Mouse (Mus musculus): ENCODE results near the gene Golga7b. TPM values are rescaled to one million over a fixed set of nuclear protein-coding genes. Genes with fewer than 3 reads are reported as not detected.

The Golga7b gene
- polyA plus RNA-seq, 1 experiment from 2014 or later = 0.06 TPM

GRCm38 (mm10) chr19:42305746-42306145 lies 58.4 kb downstream of the Golga7b start:
- ATAC-seq (ENCODE audit: low read depth) = no peak
- 33% methylated on average over 8 of the region's 8 CpGs for WGBS (ENCODE audit: insufficient replicate concordance)

GRCm38 (mm10) chr19:42306202-42306601 lies 58.8 kb downstream of the Golga7b start:
- Histone ChIP-seq H3K27ac (no peak overlapping the region), H3K27me3 (peaks cover 1% of the 10 kb centered on the region), H3K4me2 (no peak overlapping the region), H3K4me3 (replicated peaks) (no peak overlapping the region), H3K9me3 (replicated peaks) (no peaks in the 10 kb centered on the region), H3K36me3 (no peaks in the 10 kb centered on the region), H3K9ac (no peak overlapping the region), H3K4me1 (replicated peaks) (no peaks in the 10 kb centered on the region)
- DNase-seq (no peak), ATAC-seq (ENCODE audit: low read depth) (no peak)
- 25% methylated on average over 7 of the region's 7 CpGs for WGBS (ENCODE audit: insufficient replicate concordance)

More at GRCm38 (mm10) chr19:42305746-42306145, 58.4 kb downstream of the Golga7b start:
- Histone ChIP-seq H3K4me3 (replicated peaks) (no peak overlapping the region), H3K9me3 (replicated peaks) (no peaks in the 10 kb centered on the region), H3K9ac (no peak overlapping the region), H3K36me3 (no peaks in the 10 kb centered on the region), H3K4me1 (replicated peaks) (no peaks in the 10 kb centered on the region), H3K27ac (no peak overlapping the region), H3K27me3 (no peaks in the 10 kb centered on the region; the same call in 1 of the 2 replicates), H3K4me2 (no peak overlapping the region)
- no peak for DNase-seq

GRCm38 (mm10) chr19:42307019-42307418 lies 59.6 kb downstream of the Golga7b start:
- no peak overlapping the region for H3K27ac ChIP-seq
- H3K4me1 ChIP-seq (replicated peaks) = no peaks in the 10 kb centered on the region
- H3K36me3 ChIP-seq = no peaks in the 10 kb centered on the region
- H3K9me3 ChIP-seq (replicated peaks) = no peaks in the 10 kb centered on the region
- no peak overlapping the region for H3K4me3 ChIP-seq (replicated peaks)
- WGBS (ENCODE audit: insufficient replicate concordance) = 6% methylated on average over 8 of the region's 8 CpGs
- H3K27me3 ChIP-seq = peaks cover 4% of the 10 kb centered on the region
- no peak for DNase-seq
- H3K4me2 ChIP-seq = no peak overlapping the region
- ATAC-seq (ENCODE audit: low read depth) = no peak
- H3K9ac ChIP-seq = no peak overlapping the region

- H3K4me3 ChIP-seq (replicated peaks) = no peak overlapping the region
- H3K27me3 ChIP-seq = peaks cover 4% of the 10 kb centered on the region
- H3K4me1 ChIP-seq (replicated peaks) = no peaks in the 10 kb centered on the region
- WGBS (ENCODE audit: insufficient replicate concordance) = 32% methylated on average over 12 of the region's 12 CpGs
- no peaks in the 10 kb centered on the region for H3K36me3 ChIP-seq
- no peaks in the 10 kb centered on the region for H3K9me3 ChIP-seq (replicated peaks)
- DNase-seq (no peak), ATAC-seq (ENCODE audit: low read depth) (no peak)
- no peak overlapping the region for H3K9ac ChIP-seq
- H3K4me2 ChIP-seq = no peak overlapping the region
- H3K27ac ChIP-seq = no peak overlapping the region
Observed at GRCm38 (mm10) chr19:42308931-42309330, 61.6 kb downstream of the Golga7b start.

GRCm38 (mm10) chr19:42311332-42311731 lies 64.0 kb downstream of the Golga7b start:
- H3K4me3 ChIP-seq (replicated peaks) = no peak overlapping the region

GRCm38 (mm10) chr19:42312191-42312590 lies 64.8 kb downstream of the Golga7b start:
- Histone ChIP-seq H3K36me3 (no peaks in the 10 kb centered on the region), H3K9me3 (replicated peaks) (no peaks in the 10 kb centered on the region), H3K9ac (no peak overlapping the region), H3K4me1 (replicated peaks) (no peaks in the 10 kb centered on the region), H3K4me2 (no peak overlapping the region), H3K27me3 (peaks cover 4% of the 10 kb centered on the region; the same call in 1 of the 2 replicates), H3K4me3 (replicated peaks) (no peak overlapping the region), H3K27ac (no peak overlapping the region)
- ATAC-seq (ENCODE audit: low read depth) = no peak
- DNase-seq = no peak
- 57% methylated on average over 3 of the region's 3 CpGs for WGBS (ENCODE audit: insufficient replicate concordance)

More at GRCm38 (mm10) chr19:42311332-42311731, 64.0 kb downstream of the Golga7b start:
- Histone ChIP-seq H3K27me3 (peaks cover 4% of the 10 kb centered on the region; the same call in 1 of the 2 replicates), H3K9ac (no peak overlapping the region), H3K27ac (no peak overlapping the region), H3K4me2 (no peak overlapping the region), H3K9me3 (replicated peaks) (no peaks in the 10 kb centered on the region), H3K36me3 (no peaks in the 10 kb centered on the region), H3K4me1 (replicated peaks) (no peaks in the 10 kb centered on the region)
- ATAC-seq (ENCODE audit: low read depth) (no peak), DNase-seq (no peak)
- WGBS (ENCODE audit: insufficient replicate concordance) = 17% methylated on average over 2 of the region's 2 CpGs

- no peaks in the 10 kb centered on the region for H3K4me1 ChIP-seq (replicated peaks)
- H3K27me3 ChIP-seq = peaks cover 8% of the 10 kb centered on the region; the same call in 1 of the 2 replicates
- ATAC-seq (ENCODE audit: low read depth) = no peak
- H3K9ac ChIP-seq = no peak overlapping the region
- DNase-seq = no peak
- H3K9me3 ChIP-seq (replicated peaks) = no peaks in the 10 kb centered on the region
- no peaks in the 10 kb centered on the region for H3K36me3 ChIP-seq
- no peak overlapping the region for H3K27ac ChIP-seq
- H3K4me2 ChIP-seq = no peak overlapping the region
- WGBS (ENCODE audit: insufficient replicate concordance) = 62% methylated on average over 6 of the region's 6 CpGs
- H3K4me3 ChIP-seq (replicated peaks) = no peak overlapping the region
Observed at GRCm38 (mm10) chr19:42315070-42315679, 67.8 kb downstream of the Golga7b start.

GRCm38 (mm10) chr19:42315914-42316313 lies 68.5 kb downstream of the Golga7b start:
- Histone ChIP-seq H3K4me3 (replicated peaks) (no peak overlapping the region), H3K4me2 (no peak overlapping the region), H3K4me1 (replicated peaks) (no peaks in the 10 kb centered on the region), H3K36me3 (no peaks in the 10 kb centered on the region), H3K27me3 (peaks cover 8% of the 10 kb centered on the region; the same call in 1 of the 2 replicates), H3K9ac (no peak overlapping the region), H3K9me3 (replicated peaks) (no peaks in the 10 kb centered on the region), H3K27ac (no peak overlapping the region)
- ATAC-seq (ENCODE audit: low read depth) = no peak
- DNase-seq = peak; percentile 28
- WGBS (ENCODE audit: insufficient replicate concordance) = 0% methylated on average over 1 of the region's 1 CpGs

GRCm38 (mm10) chr19:42316525-42316924 lies 69.2 kb downstream of the Golga7b start:
- no peak for ATAC-seq (ENCODE audit: low read depth)
- no peak for DNase-seq

GRCm38 (mm10) chr19:42316998-42317397 lies 69.6 kb downstream of the Golga7b start:
- no peaks in the 10 kb centered on the region for H3K9me3 ChIP-seq (replicated peaks)
- H3K27me3 ChIP-seq = 0 out of 2 replicates have a peak, but pooled peaks cover 4% of the 10 kb centered on the region
- WGBS (ENCODE audit: insufficient replicate concordance) = 56% methylated on average over 8 of the region's 8 CpGs
- no peak overlapping the region for H3K4me3 ChIP-seq (replicated peaks)
- no peak overlapping the region for H3K4me2 ChIP-seq
- no peaks in the 10 kb centered on the region for H3K4me1 ChIP-seq (replicated peaks)
- H3K9ac ChIP-seq = no peak overlapping the region
- ATAC-seq (ENCODE audit: low read depth) (no peak), DNase-seq (no peak)
- H3K27ac ChIP-seq = no peak overlapping the region
- no peaks in the 10 kb centered on the region for H3K36me3 ChIP-seq

More at GRCm38 (mm10) chr19:42316525-42316924, 69.2 kb downstream of the Golga7b start:
- Histone ChIP-seq H3K36me3 (no peaks in the 10 kb centered on the region), H3K27me3 (0 out of 2 replicates have a peak, but pooled peaks cover 4% of the 10 kb centered on the region), H3K4me2 (no peak overlapping the region), H3K4me1 (replicated peaks) (no peaks in the 10 kb centered on the region), H3K4me3 (replicated peaks) (no peak overlapping the region), H3K27ac (no peak overlapping the region), H3K9ac (no peak overlapping the region), H3K9me3 (replicated peaks) (no peaks in the 10 kb centered on the region)
- WGBS (ENCODE audit: insufficient replicate concordance) = 63% methylated on average over 2 of the region's 2 CpGs

- Histone ChIP-seq H3K9me3 (replicated peaks) (no peaks in the 10 kb centered on the region), H3K27ac (no peak overlapping the region), H3K36me3 (no peaks in the 10 kb centered on the region), H3K4me3 (replicated peaks) (no peak overlapping the region), H3K4me2 (no peak overlapping the region), H3K9ac (no peak overlapping the region), H3K27me3 (0 out of 2 replicates have a peak, but pooled peaks cover 4% of the 10 kb centered on the region), H3K4me1 (replicated peaks) (no peaks in the 10 kb centered on the region)
- ATAC-seq (ENCODE audit: low read depth) (no peak), DNase-seq (no peak)
- WGBS (ENCODE audit: insufficient replicate concordance) = 47% methylated on average over 18 of the region's 18 CpGs
Observed at GRCm38 (mm10) chr19:42317648-42318425, 70.5 kb downstream of the Golga7b start.
